Mouse (Mus musculus): Measurements from ENCODE around the gene Map1lc3b. TPM values are rescaled to one million over a fixed set of nuclear protein-coding genes. Genes with fewer than 3 reads are reported as not detected.

Gene Map1lc3b
- total and polyA plus RNA-seq, 2 experiments: 45.9 to 61.9 TPM

DNA sequence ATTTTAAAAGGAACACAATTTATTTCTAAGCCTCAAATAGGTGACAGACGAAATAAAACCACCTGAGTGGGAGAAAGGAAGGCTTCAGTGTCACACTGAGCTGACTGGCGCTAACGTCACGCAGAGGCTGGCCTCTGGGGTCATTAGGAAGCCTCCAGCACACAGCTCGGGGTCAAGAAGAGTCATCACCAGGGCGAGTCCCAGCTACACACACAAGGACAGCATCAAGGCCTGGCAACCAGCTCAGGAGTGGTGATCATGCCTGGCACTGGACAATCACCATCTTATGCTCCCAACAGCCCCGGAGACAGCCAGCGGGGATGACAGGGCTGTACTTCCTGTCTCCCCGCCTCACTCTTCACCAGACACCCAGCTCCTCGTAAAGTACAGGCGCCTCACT lies 32.4 kb upstream of the Map1lc3b start:
- Histone ChIP-seq H3K27me3 (ENCODE audit: control insufficient read depth, insufficient read depth, low read length) (no peaks in the 10 kb centered on the region), H3K4me3 (ENCODE audit: insufficient read depth, low read depth, low read length) (no peak overlapping the region), H3K9ac (ENCODE audit: low read depth, low read length) (no peak overlapping the region), H3K36me3 (ENCODE audit: control insufficient read depth, insufficient read depth, low read length) (peaks cover 12% of the 10 kb centered on the region), H3K27ac (replicated peaks; ENCODE audit: insufficient read depth, low read depth, low read length) (no peak overlapping the region), H3K79me2 (ENCODE audit: control insufficient read depth, insufficient read depth, low read length) (peaks cover 3% of the 10 kb centered on the region; the same call in 1 of the 2 replicates), H3K4me1 (ENCODE audit: control insufficient read depth, insufficient read depth, low read length) (peaks cover 11% of the 10 kb centered on the region)
- DNase-seq (ENCODE audit: extremely low read depth, low read depth, low spot score): no peak
- TF ChIP-seq POLR2A (IDR thresholded peaks at IDR 0.05; ENCODE audit: extremely low read depth, insufficient read depth, low read length) (no peak), CTCF (IDR thresholded peaks at IDR 0.05; ENCODE audit: low read depth, low read length) (no peak)
- 94% methylated on average over 11 of the region's 11 CpGs for WGBS

DNA sequence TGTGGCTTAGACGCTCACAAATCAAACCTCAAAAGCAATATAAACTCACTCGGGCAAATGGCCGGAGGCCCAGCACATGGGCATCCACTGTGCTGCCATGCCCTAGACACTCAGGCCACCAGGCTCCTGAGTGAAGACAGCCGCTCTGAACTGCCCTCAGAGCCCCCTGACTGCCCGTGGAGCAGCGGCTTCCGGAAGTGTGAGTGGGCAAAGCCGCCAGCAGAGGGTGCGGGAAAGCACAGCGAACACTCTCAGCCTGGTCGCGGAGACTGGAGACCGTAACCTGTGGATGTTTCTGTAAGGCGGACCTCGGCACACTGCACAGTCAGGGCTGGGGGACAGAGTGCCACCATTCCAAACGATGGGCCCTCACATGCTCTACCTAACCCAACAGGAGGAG lies 31.6 kb upstream of the Map1lc3b start:
- 93% methylated on average over 16 of the region's 16 CpGs for WGBS
- H3K27ac ChIP-seq (replicated peaks; ENCODE audit: insufficient read depth, low read depth, low read length): no peak overlapping the region

DNA sequence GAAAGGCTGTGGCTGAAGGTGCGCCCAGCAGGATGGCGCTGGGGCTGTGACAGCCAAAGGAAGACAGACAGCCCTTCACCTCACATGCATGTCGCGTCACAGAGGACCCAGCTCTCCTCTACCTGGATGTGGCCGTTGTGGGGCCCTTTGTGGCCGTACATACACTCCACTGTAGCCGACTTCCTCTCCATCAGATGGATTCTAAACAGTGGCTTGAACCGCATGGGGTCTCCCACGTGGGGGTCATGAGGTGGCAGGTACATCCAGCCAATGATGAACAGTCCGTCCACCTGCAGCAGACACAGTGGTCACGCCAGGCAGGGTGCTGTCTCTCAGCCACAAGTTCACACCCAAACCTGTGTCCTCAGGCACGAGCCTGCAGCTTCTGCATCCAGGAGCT lies 30.4 kb upstream of the Map1lc3b start:
- Histone ChIP-seq H3K27ac (replicated peaks; ENCODE audit: insufficient read depth, low read depth, low read length) (no peak overlapping the region), H3K4me1 (ENCODE audit: control insufficient read depth, insufficient read depth, low read length) (peaks cover 15% of the 10 kb centered on the region), H3K79me2 (ENCODE audit: control insufficient read depth, insufficient read depth, low read length) (peaks cover 3% of the 10 kb centered on the region; the same call in 1 of the 2 replicates), H3K4me3 (ENCODE audit: insufficient read depth, low read depth, low read length) (no peak overlapping the region), H3K27me3 (ENCODE audit: control insufficient read depth, insufficient read depth, low read length) (no peaks in the 10 kb centered on the region), H3K9ac (ENCODE audit: low read depth, low read length) (no peak overlapping the region), H3K36me3 (ENCODE audit: control insufficient read depth, insufficient read depth, low read length) (peaks cover 5% of the 10 kb centered on the region; the same call in 1 of the 2 replicates)
- 96% methylated on average over 12 of the region's 12 CpGs for WGBS
- no peak for TF ChIP-seq CTCF (IDR thresholded peaks at IDR 0.05; ENCODE audit: low read depth, low read length)
- TF ChIP-seq POLR2A (IDR thresholded peaks at IDR 0.05; ENCODE audit: extremely low read depth, insufficient read depth, low read length): no peak
- DNase-seq (ENCODE audit: extremely low read depth, low read depth, low spot score): no peak

More for the DNA sequence above, 31.6 kb upstream of the Map1lc3b start:
- Histone ChIP-seq H3K36me3 (ENCODE audit: control insufficient read depth, insufficient read depth, low read length) (peaks cover 7% of the 10 kb centered on the region; the same call in 1 of the 2 replicates), H3K27me3 (ENCODE audit: control insufficient read depth, insufficient read depth, low read length) (no peaks in the 10 kb centered on the region), H3K79me2 (ENCODE audit: control insufficient read depth, insufficient read depth, low read length) (peaks cover 3% of the 10 kb centered on the region; the same call in 1 of the 2 replicates), H3K4me3 (ENCODE audit: insufficient read depth, low read depth, low read length) (no peak overlapping the region), H3K4me1 (ENCODE audit: control insufficient read depth, insufficient read depth, low read length) (peaks cover 11% of the 10 kb centered on the region), H3K9ac (ENCODE audit: low read depth, low read length) (no peak overlapping the region)
- DNase-seq (ENCODE audit: extremely low read depth, low read depth, low spot score): no peak
- no peak for TF ChIP-seq CTCF (IDR thresholded peaks at IDR 0.05; ENCODE audit: low read depth, low read length)
- no peak for TF ChIP-seq POLR2A (IDR thresholded peaks at IDR 0.05; ENCODE audit: extremely low read depth, insufficient read depth, low read length)

DNA sequence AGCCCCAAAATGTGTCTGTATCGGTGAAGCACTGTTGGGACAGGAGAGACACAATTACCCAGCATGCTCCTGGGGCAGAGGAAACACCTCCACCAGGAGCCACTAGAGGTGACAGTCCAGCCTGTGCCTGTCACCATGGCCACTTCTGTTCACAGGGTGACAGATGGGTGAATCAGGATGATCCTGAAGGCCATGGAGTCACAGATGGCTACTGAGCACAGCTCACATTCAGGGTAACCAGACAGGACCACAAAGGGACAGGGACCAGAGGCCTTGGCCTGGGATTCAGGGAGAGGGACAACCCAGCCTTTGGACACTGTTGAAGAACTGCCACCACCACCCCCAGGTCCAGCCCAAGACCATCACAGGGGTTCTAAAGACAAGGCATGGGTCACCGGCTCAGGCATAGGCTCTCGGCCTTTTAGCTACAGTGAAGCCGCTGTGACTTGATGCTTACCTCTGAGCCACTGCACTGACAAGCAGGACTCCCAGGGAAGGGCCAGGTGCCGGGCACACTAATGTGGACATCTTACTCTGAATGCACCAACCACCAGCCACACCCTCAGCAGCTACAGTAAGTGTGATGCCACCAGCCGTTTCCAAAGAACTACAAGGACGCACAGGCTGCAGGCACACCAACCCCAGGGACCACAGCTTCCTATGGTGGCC lies 29.6 kb upstream of the Map1lc3b start:
- Histone ChIP-seq H3K9ac (ENCODE audit: low read depth, low read length) (no peak overlapping the region), H3K4me1 (ENCODE audit: control insufficient read depth, insufficient read depth, low read length) (peaks cover 15% of the 10 kb centered on the region), H3K27ac (replicated peaks; ENCODE audit: insufficient read depth, low read depth, low read length) (no peak overlapping the region), H3K4me3 (ENCODE audit: insufficient read depth, low read depth, low read length) (no peak overlapping the region), H3K79me2 (ENCODE audit: control insufficient read depth, insufficient read depth, low read length) (peaks cover 3% of the 10 kb centered on the region; the same call in 1 of the 2 replicates), H3K27me3 (ENCODE audit: control insufficient read depth, insufficient read depth, low read length) (no peaks in the 10 kb centered on the region), H3K36me3 (ENCODE audit: control insufficient read depth, insufficient read depth, low read length) (peaks cover 5% of the 10 kb centered on the region; the same call in 1 of the 2 replicates)
- DNase-seq (ENCODE audit: extremely low read depth, low read depth, low spot score): no peak
- no peak for TF ChIP-seq POLR2A (IDR thresholded peaks at IDR 0.05; ENCODE audit: extremely low read depth, insufficient read depth, low read length)
- no peak for TF ChIP-seq CTCF (IDR thresholded peaks at IDR 0.05; ENCODE audit: low read depth, low read length)
- WGBS: 96% methylated on average over 7 of the region's 7 CpGs

DNA sequence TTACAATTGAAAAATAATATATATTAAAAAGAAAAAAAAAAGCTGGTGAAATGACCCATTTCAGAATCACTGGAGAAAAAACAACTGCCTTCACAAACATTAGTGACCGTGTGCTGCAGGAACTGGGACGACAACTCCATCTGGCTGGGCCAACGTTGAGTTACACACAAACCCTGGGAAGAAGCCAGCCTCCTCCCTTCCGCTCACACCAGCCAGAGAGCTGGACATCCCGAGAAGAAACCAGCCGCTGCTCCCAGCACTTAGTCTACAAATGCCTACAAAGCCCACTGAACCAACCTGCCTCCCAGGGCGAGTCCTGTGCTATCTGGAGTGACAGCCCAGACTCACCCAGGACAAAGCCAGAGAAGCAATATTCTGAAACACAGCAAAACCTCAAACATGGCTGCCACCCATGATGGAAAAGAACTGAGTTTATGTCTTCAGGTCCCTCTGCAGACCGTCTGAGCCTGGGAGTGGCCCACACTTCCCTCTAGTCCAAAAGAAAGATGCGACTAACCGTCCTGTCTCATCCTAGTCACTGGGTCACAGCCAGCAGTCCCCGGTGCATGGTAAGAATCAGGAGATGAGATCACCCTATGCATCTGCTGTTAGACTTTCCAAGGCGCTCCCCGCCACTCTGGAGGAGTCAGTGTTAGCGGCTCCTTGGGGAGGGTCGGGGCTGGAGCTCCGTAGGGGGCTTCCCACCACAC lies 28.4 kb upstream of the Map1lc3b start:
- WGBS: 54% methylated on average over 16 of the region's 16 CpGs
- no peak overlapping the region for H3K4me3 ChIP-seq (ENCODE audit: insufficient read depth, low read depth, low read length)
- peak overlapping the region; percentile 98 for H3K27ac ChIP-seq (replicated peaks; ENCODE audit: insufficient read depth, low read depth, low read length)
- H3K36me3 ChIP-seq (ENCODE audit: control insufficient read depth, insufficient read depth, low read length): peaks cover 5% of the 10 kb centered on the region; the same call in 1 of the 2 replicates
- peaks cover 15% of the 10 kb centered on the region for H3K4me1 ChIP-seq (ENCODE audit: control insufficient read depth, insufficient read depth, low read length)
- peak; percentile 38 for TF ChIP-seq CTCF (IDR thresholded peaks at IDR 0.05; ENCODE audit: low read depth, low read length)
- TF ChIP-seq POLR2A (IDR thresholded peaks at IDR 0.05; ENCODE audit: extremely low read depth, insufficient read depth, low read length): 0 out of 2 replicates have a peak, but pooled peaks have one; percentile 16
- peak; percentile 90 for DNase-seq (ENCODE audit: extremely low read depth, low read depth, low spot score)
- peak overlapping the region; percentile 69 for H3K9ac ChIP-seq (ENCODE audit: low read depth, low read length)
- peaks cover 3% of the 10 kb centered on the region; the same call in 1 of the 2 replicates for H3K79me2 ChIP-seq (ENCODE audit: control insufficient read depth, insufficient read depth, low read length)
- no peaks in the 10 kb centered on the region for H3K27me3 ChIP-seq (ENCODE audit: control insufficient read depth, insufficient read depth, low read length)
